Mouse (Mus musculus): ENCODE results near the gene Itpripl1. TPM values are rescaled to one million over a fixed set of nuclear protein-coding genes. Genes with fewer than 3 reads are reported as not detected.
"Not testable (repeated sequence)": the region's sequence is repeated elsewhere in the genome, so short reads cannot be mapped to it uniquely, and the experiment has no call there.

The Itpripl1 gene
- 22.5 and 25.0 TPM in 2 replicates for polyA plus RNA-seq (2015; fragmentation: Nextera tagmentation; extraction: Ambion mirVana)

DNA sequence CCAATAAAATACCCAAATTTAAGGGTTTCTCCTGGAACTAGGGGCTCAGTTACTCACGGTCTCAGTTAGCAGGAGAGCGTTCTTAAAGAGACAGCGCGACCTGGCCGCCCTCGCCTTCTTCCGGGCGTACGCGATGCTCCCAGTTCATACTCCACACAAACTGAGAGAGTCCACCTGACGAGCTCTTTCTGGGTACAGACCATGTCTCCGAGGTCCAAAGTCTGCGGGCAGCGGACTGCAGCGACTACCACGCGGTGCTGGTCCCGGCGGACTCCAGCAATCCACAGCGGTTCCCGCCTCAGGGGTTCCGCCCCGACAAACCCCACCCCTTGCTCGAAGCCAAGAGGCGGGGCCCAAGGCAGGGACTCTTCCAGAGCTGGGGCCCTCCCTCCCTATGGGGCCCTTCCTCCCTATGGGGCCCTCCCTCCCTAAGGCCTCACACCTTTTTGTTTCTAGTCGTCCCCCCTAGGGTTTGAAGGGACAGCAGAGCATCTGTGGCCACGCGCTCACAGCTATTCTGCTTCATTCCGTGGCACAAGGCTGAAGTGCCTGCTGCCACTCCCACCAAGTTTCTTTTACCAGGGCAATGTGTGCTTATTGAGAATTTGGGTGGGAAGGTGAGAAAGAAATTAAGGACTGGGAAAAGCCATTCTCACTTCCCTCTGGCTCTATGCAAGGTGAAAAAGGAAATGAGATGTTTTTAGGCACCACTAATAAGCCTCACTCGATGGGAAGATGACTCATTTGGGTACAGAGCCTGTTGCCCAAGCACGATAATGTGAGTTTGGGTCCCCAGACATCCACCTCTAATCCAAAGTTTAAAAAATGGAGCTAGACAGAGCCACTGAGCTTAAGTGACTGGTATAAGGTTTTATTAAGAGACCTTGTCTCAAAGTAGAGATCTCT lies at the start of gene Itpripl1:
TSS of gene Itpripl1 (minus strand) at position 285 of the 906 bp plus-strand sequence.
- Histone ChIP-seq H3K27ac (0 out of 2 replicates have a peak within 1 kb of the TSS, but pooled peaks have one; percentile 34), H3K27me3 (no peaks in the 10 kb centered on the region), H3K9ac (peak within 1 kb of the TSS; percentile 54), H3K4me3 (replicated peaks) (peak within 1 kb of the TSS; percentile 59), H3K9me3 (replicated peaks) (no peaks in the 10 kb centered on the region), H3K4me2 (peak within 1 kb of the TSS; percentile 71), H3K36me3 (peaks cover 27% of the 10 kb centered on the region), H3K4me1 (peaks cover 21% of the 10 kb centered on the region)
- peak; percentile 96 for ATAC-seq (replicated peaks; ENCODE audit: low FRiP score)
- WGBS: 3% methylated on average over 31 of the region's 31 CpGs

DNA sequence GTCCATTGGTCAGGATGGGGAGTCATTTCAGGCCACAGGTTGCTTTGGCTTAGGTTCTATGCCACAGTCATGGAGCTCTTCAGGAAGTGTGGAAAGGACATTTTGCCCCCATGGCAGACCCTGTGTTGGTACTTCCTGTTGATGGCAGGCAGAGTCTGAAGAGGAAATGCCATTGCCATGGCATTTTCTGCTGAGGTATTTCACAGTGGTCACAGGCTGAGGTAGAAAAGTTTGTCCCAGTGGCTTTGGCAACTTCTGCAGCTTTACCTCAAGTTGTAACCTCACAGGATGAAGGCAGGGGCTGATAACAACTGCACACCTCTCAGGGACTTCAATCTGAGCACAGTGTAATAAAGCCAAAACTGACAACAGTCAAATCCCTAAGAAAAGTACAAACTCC lies 46.3 kb upstream of the Itpripl1 start:
- no peak for ATAC-seq (replicated peaks; ENCODE audit: low FRiP score)
- Histone ChIP-seq H3K9ac (no peak overlapping the region), H3K27me3 (0 out of 2 replicates have a peak, but pooled peaks cover 9% of the 10 kb centered on the region), H3K36me3 (no peaks in the 10 kb centered on the region), H3K4me1 (no peaks in the 10 kb centered on the region), H3K4me3 (replicated peaks) (no peak overlapping the region), H3K4me2 (no peak overlapping the region), H3K27ac (no peak overlapping the region), H3K9me3 (replicated peaks) (no peaks in the 10 kb centered on the region)

DNA sequence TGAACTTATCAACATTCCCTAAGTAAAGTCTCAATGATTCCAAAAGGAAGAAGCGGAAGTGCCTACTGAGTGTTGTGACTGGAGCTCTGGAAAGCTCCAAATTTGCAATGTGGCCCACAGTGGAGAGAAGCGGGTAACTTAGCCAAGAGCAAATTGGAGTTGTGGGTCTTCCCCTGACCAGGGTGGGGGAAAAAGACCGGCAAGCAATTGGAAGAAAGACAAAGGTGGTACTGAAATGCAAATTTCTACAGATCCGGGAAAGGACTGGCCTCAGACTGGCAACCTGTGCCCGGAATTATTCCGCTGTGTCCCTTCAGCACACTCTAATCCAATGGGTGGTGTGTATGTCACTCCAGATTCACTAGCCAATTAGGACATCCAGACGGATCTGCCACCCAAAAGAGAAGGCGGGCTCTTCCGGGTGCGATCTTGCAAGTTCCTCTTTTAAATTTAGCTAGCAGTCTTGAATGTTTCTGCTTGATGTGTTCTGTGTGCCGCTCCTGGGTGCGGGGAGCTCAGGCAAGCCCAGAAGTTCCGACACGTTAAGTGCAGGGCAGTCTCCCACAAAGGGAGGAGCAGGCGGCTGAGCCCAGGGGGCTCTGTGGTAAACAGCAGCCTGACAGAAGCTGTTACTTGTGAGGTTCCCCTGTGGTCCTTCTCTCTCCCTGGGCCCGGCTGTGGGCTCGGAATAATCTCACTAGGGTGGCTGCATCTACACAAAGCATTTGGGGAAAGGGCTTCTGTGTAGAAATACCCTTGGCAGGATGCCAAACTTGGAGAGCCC lies 39.5 kb upstream of the Itpripl1 start:
- no peaks in the 10 kb centered on the region for H3K9me3 ChIP-seq (replicated peaks)
- WGBS: 3% methylated on average over 17 of the region's 17 CpGs
- 0 out of 2 replicates have a peak, but pooled peaks cover 5% of the 10 kb centered on the region for H3K4me1 ChIP-seq

DNA sequence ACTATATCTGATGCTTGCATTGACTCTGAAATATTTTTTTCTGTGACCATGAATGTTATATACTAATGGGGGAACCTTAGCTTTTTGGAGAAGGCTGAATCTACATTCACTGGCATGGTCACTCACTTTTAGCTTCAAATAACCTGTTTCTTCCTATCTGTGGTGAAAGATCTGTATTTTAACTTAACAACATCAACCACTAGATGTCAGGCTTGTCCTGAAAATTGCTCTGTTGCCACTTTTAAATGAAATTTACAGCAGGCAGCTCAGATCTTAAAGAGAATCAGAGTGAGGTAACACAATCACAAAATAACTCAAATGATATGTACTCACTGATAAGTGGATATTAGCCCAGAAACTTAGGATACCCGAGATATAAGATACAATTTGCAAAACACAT lies 23.0 kb upstream of the Itpripl1 start:
- not testable (repeated sequence) for ATAC-seq (replicated peaks; ENCODE audit: low FRiP score); H3K4me1 ChIP-seq; H3K4me3 ChIP-seq (replicated peaks); H3K36me3 ChIP-seq; H3K27me3 ChIP-seq; H3K27ac ChIP-seq; H3K4me2 ChIP-seq; H3K9ac ChIP-seq; H3K9me3 ChIP-seq (replicated peaks)
- WGBS: 5% methylated on average over 1 of the region's 1 CpGs

More for the DNA sequence above, 39.5 kb upstream of the Itpripl1 start:
- Histone ChIP-seq H3K9ac (peak overlapping the region; percentile 73), H3K4me3 (replicated peaks) (peak overlapping the region; percentile 62), H3K36me3 (no peaks in the 10 kb centered on the region), H3K4me2 (peak overlapping the region; percentile 79), H3K27ac (peak overlapping the region; percentile 90), H3K27me3 (0 out of 2 replicates have a peak, but pooled peaks cover 6% of the 10 kb centered on the region)
- peak; percentile 100 for ATAC-seq (replicated peaks; ENCODE audit: low FRiP score)

DNA sequence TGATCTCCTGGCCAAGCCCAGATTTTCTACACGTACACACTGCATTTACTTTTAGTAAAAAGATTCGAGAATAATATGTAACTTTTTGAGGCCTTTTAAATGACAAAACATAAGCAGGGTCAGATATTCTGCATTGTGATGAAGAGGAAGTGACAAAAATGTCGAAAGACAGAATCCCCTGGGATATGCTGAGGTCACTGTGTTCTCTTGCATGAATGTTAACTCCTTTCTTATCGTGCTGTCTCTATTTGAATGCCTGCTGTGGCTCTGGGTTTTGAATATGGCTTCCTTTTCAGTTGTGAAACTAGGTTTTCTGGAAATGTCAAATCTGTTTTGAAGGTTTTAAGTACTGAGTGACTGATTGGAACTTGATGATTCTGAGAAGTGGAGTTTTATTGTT lies 22.4 kb upstream of the Itpripl1 start:
- no peaks in the 10 kb centered on the region for H3K36me3 ChIP-seq
- H3K9me3 ChIP-seq (replicated peaks): no peaks in the 10 kb centered on the region
- ATAC-seq (replicated peaks; ENCODE audit: low FRiP score): no peak
- H3K4me3 ChIP-seq (replicated peaks): no peak overlapping the region
- H3K9ac ChIP-seq: no peak overlapping the region
- 59% methylated on average over 4 of the region's 4 CpGs for WGBS
- no peak overlapping the region for H3K27ac ChIP-seq
- H3K4me1 ChIP-seq: no peaks in the 10 kb centered on the region
- H3K27me3 ChIP-seq: peaks cover 9% of the 10 kb centered on the region
- H3K4me2 ChIP-seq: no peak overlapping the region

DNA sequence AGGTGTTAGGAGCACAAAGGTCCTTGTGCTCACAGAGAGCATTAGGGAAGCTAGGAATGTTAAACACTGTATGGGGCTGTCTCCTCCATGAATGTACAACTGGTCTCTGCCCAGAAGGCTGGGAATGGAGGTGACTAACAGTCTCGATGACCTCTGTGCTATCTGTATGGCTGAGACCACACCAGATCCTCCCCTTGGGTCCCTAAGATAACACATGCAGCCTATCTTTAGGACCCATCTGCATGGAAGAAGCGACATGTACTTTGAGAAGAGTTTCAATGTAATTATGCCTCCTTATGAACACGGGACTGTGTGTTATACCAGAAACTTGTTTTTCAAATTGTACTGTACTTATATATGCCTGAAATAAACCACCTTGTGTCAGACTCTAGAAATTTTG lies 2.5 kb upstream of the Itpripl1 start:
- H3K4me1 ChIP-seq: peaks cover 21% of the 10 kb centered on the region
- no peak overlapping the region for H3K4me3 ChIP-seq (replicated peaks)
- no peak overlapping the region for H3K4me2 ChIP-seq
- peaks cover 9% of the 10 kb centered on the region for H3K36me3 ChIP-seq
- no peaks in the 10 kb centered on the region for H3K9me3 ChIP-seq (replicated peaks)
- H3K27me3 ChIP-seq: no peaks in the 10 kb centered on the region
- H3K27ac ChIP-seq: no peak overlapping the region
- no peak overlapping the region for H3K9ac ChIP-seq
- 83% methylated on average over 3 of the region's 3 CpGs for WGBS
- ATAC-seq (replicated peaks; ENCODE audit: low FRiP score): no peak

DNA sequence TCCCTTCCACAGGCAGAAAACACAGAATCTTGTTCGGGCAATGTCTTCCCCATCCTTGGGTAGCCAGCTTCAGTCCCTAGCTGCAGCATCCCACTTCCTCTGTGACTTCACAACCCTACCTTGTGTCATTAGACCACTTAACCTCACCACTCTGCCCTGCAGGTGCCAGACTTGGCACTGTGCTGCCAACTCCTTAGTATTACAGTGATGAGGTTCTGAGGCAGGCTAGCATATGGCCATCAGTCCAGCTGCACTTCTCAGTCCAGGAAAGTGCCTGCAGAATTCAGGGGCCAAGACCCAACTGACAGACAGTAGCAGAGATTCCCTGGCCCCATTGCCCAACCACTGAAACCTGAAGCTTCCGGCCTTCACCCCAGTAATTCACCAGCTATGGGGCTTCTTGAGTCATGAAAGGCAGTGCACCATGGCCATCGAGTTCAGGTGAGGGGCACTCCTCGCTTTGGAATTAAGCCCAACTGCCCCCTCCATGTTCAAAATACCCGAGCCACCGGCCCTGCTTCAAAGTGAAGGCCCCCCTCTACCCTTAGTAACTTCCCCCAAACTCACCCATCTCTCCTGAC lies 575 bp downstream of the Itpripl1 start:
- Histone ChIP-seq H3K4me1 (peaks cover 21% of the 10 kb centered on the region), H3K27me3 (no peaks in the 10 kb centered on the region), H3K4me2 (peak overlapping the region; percentile 71), H3K27ac (0 out of 2 replicates have a peak overlapping the region, but pooled peaks have one; percentile 34), H3K4me3 (replicated peaks) (peak overlapping the region; percentile 59), H3K9ac (peak overlapping the region; percentile 54), H3K9me3 (replicated peaks) (no peaks in the 10 kb centered on the region), H3K36me3 (peaks cover 27% of the 10 kb centered on the region)
- peak; percentile 4; the same call in 1 of the 2 replicates for ATAC-seq (replicated peaks; ENCODE audit: low FRiP score)
- WGBS: 11% methylated on average over 6 of the region's 6 CpGs

DNA sequence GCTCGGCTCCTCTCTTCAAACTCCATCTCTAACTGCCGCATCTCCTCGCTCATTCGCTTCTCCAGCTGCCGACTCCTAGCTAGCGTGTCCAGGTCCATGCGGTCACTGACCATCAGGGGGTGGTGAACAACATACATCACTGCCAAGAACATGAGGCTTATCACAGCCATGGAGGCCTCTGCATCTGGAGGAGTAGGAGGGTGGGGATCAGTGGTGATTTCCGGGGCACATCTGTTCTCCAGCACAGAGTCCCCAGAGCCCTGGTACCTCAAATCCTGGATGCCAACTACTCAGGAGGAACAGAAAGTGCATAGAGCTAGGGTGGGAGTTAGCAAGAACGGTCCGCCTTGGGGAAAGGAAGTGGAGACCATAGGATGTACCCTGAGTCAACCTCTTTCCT lies 1.2 kb downstream of the Itpripl1 start:
- ATAC-seq (replicated peaks; ENCODE audit: low FRiP score): no peak
- H3K27ac ChIP-seq: no peak overlapping the region
- 77% methylated on average over 10 of the region's 10 CpGs for WGBS
- H3K4me3 ChIP-seq (replicated peaks): peak overlapping the region; percentile 59
- H3K9ac ChIP-seq: 0 out of 2 replicates have a peak overlapping the region, but pooled peaks have one; percentile 54
- no peaks in the 10 kb centered on the region for H3K27me3 ChIP-seq
- no peaks in the 10 kb centered on the region for H3K9me3 ChIP-seq (replicated peaks)
- H3K4me1 ChIP-seq: peaks cover 26% of the 10 kb centered on the region
- H3K4me2 ChIP-seq: peak overlapping the region; percentile 71
- H3K36me3 ChIP-seq: peaks cover 27% of the 10 kb centered on the region

DNA sequence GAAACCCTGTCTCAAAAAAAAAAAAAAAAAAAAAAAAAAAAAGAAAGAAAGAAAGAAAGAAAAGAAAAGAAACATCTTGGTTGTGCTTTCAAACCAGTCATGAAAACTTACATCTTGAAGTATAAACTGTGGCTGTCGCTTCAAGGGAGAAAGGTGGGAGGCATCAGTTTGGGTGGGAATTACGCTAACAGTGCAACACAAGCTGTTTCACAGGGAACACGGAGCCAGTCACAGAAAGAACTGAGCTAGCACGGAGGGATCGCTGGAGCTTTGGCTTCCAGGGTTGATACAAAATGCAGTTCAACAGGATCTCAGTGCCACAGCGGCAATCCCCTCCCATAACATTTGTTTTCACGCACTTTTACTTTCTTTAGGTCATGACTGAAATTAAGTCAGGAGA lies 3.2 kb downstream of the Itpripl1 start:
- Histone ChIP-seq H3K27ac (no peak overlapping the region), H3K9me3 (replicated peaks) (no peaks in the 10 kb centered on the region), H3K36me3 (peaks cover 27% of the 10 kb centered on the region), H3K27me3 (no peaks in the 10 kb centered on the region), H3K9ac (no peak overlapping the region), H3K4me2 (no peak overlapping the region), H3K4me3 (replicated peaks) (no peak overlapping the region), H3K4me1 (peaks cover 31% of the 10 kb centered on the region)
- ATAC-seq (replicated peaks; ENCODE audit: low FRiP score): no peak
- WGBS: 91% methylated on average over 7 of the region's 7 CpGs

DNA sequence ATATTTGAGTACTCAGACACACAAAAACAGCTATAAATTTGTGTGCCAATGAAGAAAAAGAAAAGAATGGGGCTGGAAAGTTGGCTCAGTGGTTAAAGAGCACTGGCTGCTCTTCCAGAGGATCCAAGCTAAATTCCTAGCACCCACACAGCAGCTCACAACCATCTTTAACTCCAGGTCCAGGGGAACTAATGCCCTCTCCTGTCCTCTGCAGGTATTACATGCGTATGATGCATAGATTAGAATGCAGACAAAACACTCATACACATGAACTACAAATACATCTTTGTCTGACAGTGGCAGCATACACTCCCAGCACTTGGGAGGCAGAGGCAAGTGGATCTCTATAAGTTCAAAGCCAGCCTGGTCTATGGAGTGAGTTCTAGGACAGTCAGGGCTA lies 3.6 kb downstream of the Itpripl1 start:
- 94% methylated on average over 1 of the region's 1 CpGs for WGBS
- Histone ChIP-seq H3K36me3 (peaks cover 27% of the 10 kb centered on the region), H3K4me3 (replicated peaks) (no peak overlapping the region), H3K27ac (no peak overlapping the region), H3K4me2 (no peak overlapping the region), H3K4me1 (peaks cover 33% of the 10 kb centered on the region), H3K9ac (no peak overlapping the region), H3K9me3 (replicated peaks) (no peaks in the 10 kb centered on the region), H3K27me3 (no peaks in the 10 kb centered on the region)
- ATAC-seq (replicated peaks; ENCODE audit: low FRiP score): no peak

DNA sequence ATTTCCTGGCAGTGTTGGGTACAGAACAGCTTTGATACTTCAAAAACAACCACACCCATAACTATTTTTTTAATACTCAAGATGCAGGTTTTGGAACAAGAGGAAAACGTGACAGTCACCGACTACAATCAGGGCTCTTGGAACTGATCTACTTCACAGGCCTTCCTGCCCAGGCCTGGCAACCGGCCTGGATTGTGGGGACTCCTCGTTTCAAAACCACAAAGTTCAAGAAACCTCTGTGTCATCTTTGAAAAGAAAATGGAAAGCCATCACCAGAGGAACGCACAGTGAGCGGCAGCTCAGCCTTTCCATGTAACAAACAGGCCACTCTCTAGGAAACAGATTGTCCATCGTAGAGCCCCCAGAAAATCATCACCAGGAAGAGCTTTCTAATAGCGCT lies 4.1 kb downstream of the Itpripl1 start:
- H3K36me3 ChIP-seq: peaks cover 27% of the 10 kb centered on the region
- ATAC-seq (replicated peaks; ENCODE audit: low FRiP score): no peak
- 94% methylated on average over 8 of the region's 8 CpGs for WGBS
- no peak overlapping the region for H3K4me2 ChIP-seq
- no peaks in the 10 kb centered on the region for H3K9me3 ChIP-seq (replicated peaks)
- H3K27me3 ChIP-seq: no peaks in the 10 kb centered on the region
- H3K27ac ChIP-seq: no peak overlapping the region
- peaks cover 38% of the 10 kb centered on the region for H3K4me1 ChIP-seq
- no peak overlapping the region for H3K4me3 ChIP-seq (replicated peaks)
- H3K9ac ChIP-seq: no peak overlapping the region
